Mouse (Mus musculus) G1E (cell line): ENCODE results near the gene Camta1.

Experiments
- CTCF ChIP-seq: IDR thresholded peaks from 2 replicates; pipeline ENCODE4 v1.5.1; 2012; ENCODE audit warnings: low read depth, low read length, inconsistent platforms, mixed read lengths
- GATA1 ChIP-seq: IDR thresholded peaks from 2 replicates; pipeline ENCODE4 v1.6.1; 2012; ENCODE audit warnings: borderline replicate concordance, low read length, inconsistent platforms, mixed read lengths
- GATA2 ChIP-seq: IDR thresholded peaks from 2 replicates; pipeline ENCODE4 v1.6.1; 2012; ENCODE audit warnings: low read depth, low read length, inconsistent platforms, borderline replicate concordance
- POLR2AphosphoS5 ChIP-seq: IDR thresholded peaks from 2 replicates; pipeline ENCODE4 v1.6.1; 2012; ENCODE audit warnings: low read depth, low read length, inconsistent platforms; ENCODE audit not compliant: insufficient replicate concordance

DNA sequence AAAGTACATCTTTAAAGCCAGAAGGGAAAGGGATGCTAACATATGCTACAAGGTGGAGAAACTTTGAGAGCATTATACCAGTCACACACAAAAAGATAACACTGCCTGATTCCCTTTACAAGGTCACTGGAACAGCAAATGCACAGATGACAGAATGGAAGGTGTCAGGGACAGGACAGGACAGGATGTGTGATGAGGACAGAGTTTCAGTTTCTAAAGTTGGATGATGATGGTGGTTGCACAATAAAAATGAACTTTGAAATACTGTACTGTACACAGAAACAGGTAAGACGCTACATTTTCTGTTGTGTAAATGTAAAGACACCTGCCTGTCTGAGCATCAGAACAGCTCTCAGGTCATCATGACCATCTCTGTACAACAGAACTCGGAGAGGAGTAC, 57.5 kb downstream of the Camta1 start:
- TF ChIP-seq POLR2AphosphoS5 (no peak), CTCF (no peak), GATA2 (no peak), GATA1 (no peak)
